Mouse (Mus musculus): ENCODE results near the gene Olfr250. TPM values are rescaled to one million over a fixed set of nuclear protein-coding genes. Genes with fewer than 3 reads are reported as not detected.
"Not testable (repeated sequence)": the region's sequence is repeated elsewhere in the genome, so short reads cannot be mapped to it uniquely, and the experiment has no call there.

Olfr250 gene
- not detected in 2 replicates for polyA plus RNA-seq (2015; fragmentation: Nextera tagmentation; extraction: Ambion mirVana)

DNA sequence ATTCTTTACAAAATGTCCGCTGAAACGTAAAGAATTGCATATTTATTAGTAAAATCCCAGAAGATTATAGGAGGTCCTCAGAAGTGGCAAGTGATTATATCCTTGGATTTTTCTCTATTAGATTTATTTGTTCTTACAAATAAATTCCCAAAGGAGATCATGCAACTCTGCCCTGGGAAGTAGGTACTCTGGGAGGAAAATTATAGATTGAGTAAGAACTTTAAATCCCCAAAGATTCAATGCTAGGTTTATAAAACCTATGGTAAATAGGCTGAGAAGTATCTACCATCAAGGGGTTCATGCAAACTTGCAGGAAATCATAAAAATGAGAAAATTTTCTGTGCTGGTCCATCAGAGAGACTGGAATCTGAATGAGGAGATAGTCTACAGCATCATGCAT is at the start of gene Olfr250:
TSS of gene Olfr250 (plus strand) at position 301 of the 400 bp plus-strand sequence.
- TF ChIP-seq CTCF (IDR thresholded peaks at IDR 0.05) (no peak), EP300 (IDR thresholded peaks at IDR 0.05) (no peak)
- no peaks in the 10 kb centered on the region for H3K9me3 ChIP-seq (ENCODE audit: low read length)
- no peak within 1 kb of the TSS for H3K9ac ChIP-seq (replicated peaks; ENCODE audit: low read depth)
- H3K4me2 ChIP-seq (replicated peaks; ENCODE audit: low read depth, low read length): no peak within 1 kb of the TSS
- H3K27ac ChIP-seq (ENCODE audit: low read length): no peak within 1 kb of the TSS
- ATAC-seq (no peak), DNase-seq (ENCODE audit: low spot score) (no peak)
- H3K4me1 ChIP-seq (ENCODE audit: insufficient read depth, low read depth, low read length): no peaks in the 10 kb centered on the region
- no peaks in the 10 kb centered on the region for H3K27me3 ChIP-seq (replicated peaks; ENCODE audit: insufficient read depth, low read length)
- no peak within 1 kb of the TSS for H3K4me3 ChIP-seq (ENCODE audit: low read depth, low read length)
- no peaks in the 10 kb centered on the region for H3K36me3 ChIP-seq (ENCODE audit: insufficient read depth, low read length)
- WGBS: 86% methylated on average over 2 of the region's 2 CpGs

DNA sequence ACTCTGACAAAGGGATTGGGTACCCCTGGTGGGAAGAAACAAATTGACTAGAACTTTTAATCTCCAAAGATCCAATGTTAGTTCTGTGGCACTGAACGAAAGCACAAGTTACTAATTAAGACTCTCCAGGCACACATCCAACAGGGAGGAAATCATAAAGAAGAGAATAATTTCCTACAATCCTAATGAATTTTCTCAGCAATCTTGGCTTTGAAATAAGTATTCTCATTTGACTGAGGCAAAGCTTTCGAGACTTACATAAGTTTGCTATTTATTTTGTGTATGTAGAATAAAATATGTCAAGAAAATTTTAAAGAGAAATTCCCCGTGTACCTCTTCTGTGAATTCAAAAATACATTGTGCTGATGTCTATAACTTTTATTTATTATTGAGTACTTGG is 37.9 kb upstream of the Olfr250 start, which contains the start of gene Olfr25:
TSS of gene Olfr25 (plus strand) at position 301 of the 400 bp plus-strand sequence.
- Histone ChIP-seq H3K9ac (replicated peaks; ENCODE audit: low read depth) (no peak within 1 kb of the TSS), H3K27ac (ENCODE audit: low read length) (no peak within 1 kb of the TSS), H3K9me3 (ENCODE audit: low read length) (no peaks in the 10 kb centered on the region), H3K36me3 (ENCODE audit: insufficient read depth, low read length) (no peaks in the 10 kb centered on the region), H3K27me3 (replicated peaks; ENCODE audit: insufficient read depth, low read length) (no peaks in the 10 kb centered on the region), H3K4me3 (ENCODE audit: low read depth, low read length) (no peak within 1 kb of the TSS), H3K4me2 (replicated peaks; ENCODE audit: low read depth, low read length) (no peak within 1 kb of the TSS), H3K4me1 (ENCODE audit: insufficient read depth, low read depth, low read length) (no peaks in the 10 kb centered on the region)
- ATAC-seq (no peak), DNase-seq (ENCODE audit: low spot score) (no peak)
- TF ChIP-seq EP300 (IDR thresholded peaks at IDR 0.05): no peak
- no peak for TF ChIP-seq CTCF (IDR thresholded peaks at IDR 0.05)
- 71% methylated on average over 3 of the region's 3 CpGs for WGBS

DNA sequence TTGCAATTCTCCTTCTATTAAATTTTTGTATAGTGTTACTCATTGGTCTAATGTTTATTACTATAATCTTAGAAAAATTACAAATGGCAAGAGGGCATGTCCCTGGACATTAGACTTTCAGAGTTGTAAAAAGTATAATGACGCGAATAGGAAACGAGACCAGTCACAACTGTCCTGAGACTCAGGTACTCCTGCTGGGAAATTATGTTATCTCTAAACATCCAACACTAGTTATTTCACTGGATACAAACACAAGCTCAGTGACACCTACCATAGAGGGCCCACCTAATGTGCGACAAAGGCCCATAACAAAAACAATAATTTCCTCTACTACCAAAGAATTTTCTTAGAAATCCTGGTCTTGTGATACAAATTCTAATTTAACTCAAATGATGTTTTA is 18.6 kb upstream of the Olfr250 start, which contains the start of gene Olfr898:
TSS of gene Olfr898 (plus strand) at position 301 of the 400 bp plus-strand sequence.
- H3K27ac ChIP-seq (ENCODE audit: low read length): no peak within 1 kb of the TSS
- H3K4me2 ChIP-seq (replicated peaks; ENCODE audit: low read depth, low read length): no peak within 1 kb of the TSS
- DNase-seq (ENCODE audit: low spot score) (no peak), ATAC-seq (no peak)
- H3K4me1 ChIP-seq (ENCODE audit: insufficient read depth, low read depth, low read length): no peaks in the 10 kb centered on the region
- no peaks in the 10 kb centered on the region for H3K9me3 ChIP-seq (ENCODE audit: low read length)
- WGBS: 91% methylated on average over 4 of the region's 4 CpGs
- H3K27me3 ChIP-seq (replicated peaks; ENCODE audit: insufficient read depth, low read length): no peaks in the 10 kb centered on the region
- no peak within 1 kb of the TSS for H3K4me3 ChIP-seq (ENCODE audit: low read depth, low read length)
- no peaks in the 10 kb centered on the region for H3K36me3 ChIP-seq (ENCODE audit: insufficient read depth, low read length)
- TF ChIP-seq CTCF (IDR thresholded peaks at IDR 0.05) (no peak), EP300 (IDR thresholded peaks at IDR 0.05) (no peak)
- no peak within 1 kb of the TSS for H3K9ac ChIP-seq (replicated peaks; ENCODE audit: low read depth)

DNA sequence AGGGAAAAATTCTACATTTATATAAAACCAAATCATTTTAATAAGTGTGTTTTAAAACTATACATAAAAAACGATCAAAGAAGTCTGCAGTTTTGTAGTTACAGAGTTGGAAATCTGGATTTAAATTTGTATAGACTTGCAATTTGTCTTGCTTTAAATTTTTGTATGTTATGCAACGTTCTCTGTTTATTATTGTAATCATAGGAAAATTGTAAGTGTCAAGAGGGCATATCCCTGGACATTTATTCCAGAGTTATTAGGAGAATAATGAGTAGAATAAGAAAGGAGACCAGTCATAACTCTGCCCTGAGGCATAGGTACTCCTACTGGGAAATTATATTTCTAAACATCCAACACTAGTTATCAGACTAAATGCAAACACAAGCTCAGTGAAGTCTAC is 10.1 kb downstream of the Olfr250 start, which contains the start of gene Olfr251:
TSS of gene Olfr251 (plus strand) at position 301 of the 400 bp plus-strand sequence.
- no peaks in the 10 kb centered on the region for H3K36me3 ChIP-seq (ENCODE audit: insufficient read depth, low read length)
- no peak within 1 kb of the TSS for H3K4me2 ChIP-seq (replicated peaks; ENCODE audit: low read depth, low read length)
- no peak for TF ChIP-seq EP300 (IDR thresholded peaks at IDR 0.05)
- TF ChIP-seq CTCF (IDR thresholded peaks at IDR 0.05): no peak
- no peak for ATAC-seq
- no peak within 1 kb of the TSS for H3K27ac ChIP-seq (ENCODE audit: low read length)
- H3K9ac ChIP-seq (replicated peaks; ENCODE audit: low read depth): no peak within 1 kb of the TSS
- H3K9me3 ChIP-seq (ENCODE audit: low read length): no peaks in the 10 kb centered on the region
- no peak within 1 kb of the TSS for H3K4me3 ChIP-seq (ENCODE audit: low read depth, low read length)
- no peaks in the 10 kb centered on the region for H3K27me3 ChIP-seq (replicated peaks; ENCODE audit: insufficient read depth, low read length)
- WGBS: 38% methylated on average over 2 of the region's 2 CpGs
- DNase-seq (ENCODE audit: low spot score): no peak
- no peaks in the 10 kb centered on the region for H3K4me1 ChIP-seq (ENCODE audit: insufficient read depth, low read depth, low read length)

DNA sequence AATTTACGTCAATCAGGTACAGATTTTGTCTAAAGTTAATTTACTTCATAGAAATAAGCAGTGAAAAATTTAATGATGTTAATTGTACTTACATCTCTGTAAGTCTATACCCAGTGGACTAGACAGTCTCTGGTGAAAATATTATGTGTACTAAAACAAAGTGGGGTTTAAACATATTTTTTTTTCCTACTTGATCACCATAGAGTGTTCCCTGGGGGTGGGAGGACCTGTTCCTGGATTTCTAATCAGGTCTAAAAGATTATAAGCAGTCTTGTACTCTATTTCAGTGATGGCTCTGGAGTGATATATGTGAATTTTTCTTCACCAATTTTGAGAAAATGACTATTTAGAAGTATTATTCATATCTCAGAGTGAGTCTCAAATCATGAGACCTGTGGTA is 34.7 kb downstream of the Olfr250 start, which contains the start of gene Olfr147:
TSS of gene Olfr147 (plus strand) at position 301 of the 400 bp plus-strand sequence.
- WGBS: 70% methylated on average over 1 of the region's 1 CpGs
- H3K4me1 ChIP-seq (ENCODE audit: insufficient read depth, low read depth, low read length): no peaks in the 10 kb centered on the region
- no peak within 1 kb of the TSS for H3K4me3 ChIP-seq (ENCODE audit: low read depth, low read length)
- TF ChIP-seq CTCF (IDR thresholded peaks at IDR 0.05) (no peak), EP300 (IDR thresholded peaks at IDR 0.05) (no peak)
- H3K4me2 ChIP-seq (replicated peaks; ENCODE audit: low read depth, low read length): no peak within 1 kb of the TSS
- no peak within 1 kb of the TSS for H3K9ac ChIP-seq (replicated peaks; ENCODE audit: low read depth)
- no peaks in the 10 kb centered on the region for H3K9me3 ChIP-seq (ENCODE audit: low read length)
- DNase-seq (ENCODE audit: low spot score) (no peak), ATAC-seq (no peak)
- no peaks in the 10 kb centered on the region for H3K36me3 ChIP-seq (ENCODE audit: insufficient read depth, low read length)
- H3K27me3 ChIP-seq (replicated peaks; ENCODE audit: insufficient read depth, low read length): no peaks in the 10 kb centered on the region
- no peak within 1 kb of the TSS for H3K27ac ChIP-seq (ENCODE audit: low read length)

DNA sequence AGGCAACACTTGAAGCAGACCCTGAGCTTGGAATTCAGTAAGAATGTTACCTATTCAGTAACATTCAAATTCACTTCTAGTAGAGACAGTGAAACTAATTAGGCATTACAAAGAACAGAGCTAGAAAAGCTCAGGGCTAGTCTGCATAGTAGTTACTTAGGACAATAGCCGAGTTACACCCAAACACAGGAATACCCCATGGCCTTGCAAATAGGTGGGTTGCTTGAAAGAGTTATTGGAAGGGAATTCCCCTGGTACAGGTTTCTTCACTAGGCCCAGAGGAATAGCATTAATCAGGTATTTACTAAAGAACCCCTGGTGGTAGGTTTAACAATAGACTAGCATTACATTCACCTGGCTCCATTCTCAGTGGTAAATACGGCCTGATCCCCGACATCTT is 40.8 kb downstream of the Olfr250 start:
- not testable (repeated sequence) for DNase-seq (ENCODE audit: low spot score); H3K4me3 ChIP-seq (ENCODE audit: low read depth, low read length); H3K9me3 ChIP-seq (ENCODE audit: low read length); H3K9ac ChIP-seq (replicated peaks; ENCODE audit: low read depth); H3K4me1 ChIP-seq (ENCODE audit: insufficient read depth, low read depth, low read length); H3K36me3 ChIP-seq (ENCODE audit: insufficient read depth, low read length); H3K27ac ChIP-seq (ENCODE audit: low read length); ATAC-seq; H3K4me2 ChIP-seq (replicated peaks; ENCODE audit: low read depth, low read length); H3K27me3 ChIP-seq (replicated peaks; ENCODE audit: insufficient read depth, low read length)
- 76% methylated on average over 3 of the region's 3 CpGs for WGBS

DNA sequence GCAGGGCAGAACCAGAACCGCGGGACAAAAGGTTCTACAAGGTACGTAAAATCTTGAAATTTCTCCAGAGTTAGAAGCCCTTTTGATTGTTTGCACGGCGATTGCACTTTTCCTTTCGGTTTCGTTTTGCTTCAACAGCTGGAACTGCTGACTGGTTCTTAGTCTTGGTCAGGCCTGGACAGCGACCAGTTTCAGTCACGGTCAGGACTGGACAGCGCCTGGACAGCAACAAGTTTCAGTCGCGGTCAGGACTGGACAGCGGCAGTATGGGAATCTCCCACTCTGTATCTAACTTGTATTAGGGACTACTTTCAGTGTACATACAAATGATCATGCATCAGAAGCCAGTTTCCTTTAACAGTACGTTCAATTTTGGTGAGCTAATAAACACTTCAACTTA is 46.8 kb downstream of the Olfr250 start:
- WGBS: 87% methylated on average over 14 of the region's 14 CpGs
- not testable (repeated sequence) for ATAC-seq; H3K9me3 ChIP-seq (ENCODE audit: low read length); DNase-seq (ENCODE audit: low spot score); H3K4me1 ChIP-seq (ENCODE audit: insufficient read depth, low read depth, low read length); H3K36me3 ChIP-seq (ENCODE audit: insufficient read depth, low read length); H3K27ac ChIP-seq (ENCODE audit: low read length); H3K4me2 ChIP-seq (replicated peaks; ENCODE audit: low read depth, low read length); H3K9ac ChIP-seq (replicated peaks; ENCODE audit: low read depth); H3K4me3 ChIP-seq (ENCODE audit: low read depth, low read length); H3K27me3 ChIP-seq (replicated peaks; ENCODE audit: insufficient read depth, low read length)

Other genes starting within 250 kb of the Olfr250 start
- not detected in 2 replicates for gene Olfr890, start 224.4 kb upstream of the Olfr250 start, polyA plus RNA-seq (2015; fragmentation: Nextera tagmentation; extraction: Ambion mirVana)
- not detected in 2 replicates for gene Olfr891, start 186.1 kb upstream of the Olfr250 start, polyA plus RNA-seq (2015; fragmentation: Nextera tagmentation; extraction: Ambion mirVana)
- gene Olfr893, start 158.5 kb upstream of the Olfr250 start, polyA plus RNA-seq (2015; fragmentation: Nextera tagmentation; extraction: Ambion mirVana): not detected in 2 replicates
- gene Olfr894, start 148.8 kb upstream of the Olfr250 start, polyA plus RNA-seq (2015; fragmentation: Nextera tagmentation; extraction: Ambion mirVana): not detected in 2 replicates
- not detected in 2 replicates for gene Olfr143, start 114.1 kb upstream of the Olfr250 start, polyA plus RNA-seq (2015; fragmentation: Nextera tagmentation; extraction: Ambion mirVana)
- not detected in 2 replicates for gene Olfr895, start 99.0 kb upstream of the Olfr250 start, polyA plus RNA-seq (2015; fragmentation: Nextera tagmentation; extraction: Ambion mirVana)
- not detected in 2 replicates for gene Olfr896-ps1, start 75.8 kb upstream of the Olfr250 start, polyA plus RNA-seq (2015; fragmentation: Nextera tagmentation; extraction: Ambion mirVana)
- gene Olfr25, start 37.8 kb upstream of the Olfr250 start, polyA plus RNA-seq (2015; fragmentation: Nextera tagmentation; extraction: Ambion mirVana): not detected in 2 replicates
- gene Olfr898, start 18.5 kb upstream of the Olfr250 start, polyA plus RNA-seq (2015; fragmentation: Nextera tagmentation; extraction: Ambion mirVana): not detected in 2 replicates
- not detected in 2 replicates for gene Olfr251, start 10.2 kb downstream of the Olfr250 start, polyA plus RNA-seq (2015; fragmentation: Nextera tagmentation; extraction: Ambion mirVana)
- gene Olfr147, start 34.8 kb downstream of the Olfr250 start, polyA plus RNA-seq (2015; fragmentation: Nextera tagmentation; extraction: Ambion mirVana): not detected in 2 replicates
- not detected in 2 replicates for gene Olfr901, start 62.6 kb downstream of the Olfr250 start, polyA plus RNA-seq (2015; fragmentation: Nextera tagmentation; extraction: Ambion mirVana)
- not detected in 2 replicates for gene Olfr902, start 80.8 kb downstream of the Olfr250 start, polyA plus RNA-seq (2015; fragmentation: Nextera tagmentation; extraction: Ambion mirVana)
- not detected in 2 replicates for gene Olfr904, start 96.2 kb downstream of the Olfr250 start, polyA plus RNA-seq (2015; fragmentation: Nextera tagmentation; extraction: Ambion mirVana)
- gene Olfr905, start 104.2 kb downstream of the Olfr250 start, polyA plus RNA-seq (2015; fragmentation: Nextera tagmentation; extraction: Ambion mirVana): not detected in 2 replicates
- gene Olfr906, start 120.2 kb downstream of the Olfr250 start, polyA plus RNA-seq (2015; fragmentation: Nextera tagmentation; extraction: Ambion mirVana): not detected in 2 replicates
- not detected in 2 replicates for gene Olfr907, start 128.9 kb downstream of the Olfr250 start, polyA plus RNA-seq (2015; fragmentation: Nextera tagmentation; extraction: Ambion mirVana)
- gene Olfr911-ps1, start 154.7 kb downstream of the Olfr250 start, polyA plus RNA-seq (2015; fragmentation: Nextera tagmentation; extraction: Ambion mirVana): not detected in 2 replicates
- gene Olfr910, start 171.0 kb downstream of the Olfr250 start, polyA plus RNA-seq (2015; fragmentation: Nextera tagmentation; extraction: Ambion mirVana): not detected in 2 replicates
- not detected in 2 replicates for gene Olfr912, start 213.3 kb downstream of the Olfr250 start, polyA plus RNA-seq (2015; fragmentation: Nextera tagmentation; extraction: Ambion mirVana)
- not detected in 2 replicates for gene Olfr913, start 225.9 kb downstream of the Olfr250 start, polyA plus RNA-seq (2015; fragmentation: Nextera tagmentation; extraction: Ambion mirVana)
- not detected in 2 replicates for gene Olfr914, start 238.2 kb downstream of the Olfr250 start, polyA plus RNA-seq (2015; fragmentation: Nextera tagmentation; extraction: Ambion mirVana)

Measured in lung, postnatal 0 days (tissue).